Mouse (Mus musculus): ENCODE data around the gene Il4ra. TPM values are rescaled to one million over a fixed set of nuclear protein-coding genes. Genes with fewer than 3 reads are reported as not detected.

The Il4ra gene
- total RNA-seq, 1 experiment from 2014 or later = 57.3 TPM

- no peak for ATAC-seq (replicated peaks; ENCODE audit: insufficient number of reproducible peaks, low FRiP score, low TSS enrichment, poor library complexity, severe bottlenecking)
These were observed 12.6 kb downstream of the Il4ra start for GRCm38 (mm10) chr7:125564316-125565024.

DNA sequence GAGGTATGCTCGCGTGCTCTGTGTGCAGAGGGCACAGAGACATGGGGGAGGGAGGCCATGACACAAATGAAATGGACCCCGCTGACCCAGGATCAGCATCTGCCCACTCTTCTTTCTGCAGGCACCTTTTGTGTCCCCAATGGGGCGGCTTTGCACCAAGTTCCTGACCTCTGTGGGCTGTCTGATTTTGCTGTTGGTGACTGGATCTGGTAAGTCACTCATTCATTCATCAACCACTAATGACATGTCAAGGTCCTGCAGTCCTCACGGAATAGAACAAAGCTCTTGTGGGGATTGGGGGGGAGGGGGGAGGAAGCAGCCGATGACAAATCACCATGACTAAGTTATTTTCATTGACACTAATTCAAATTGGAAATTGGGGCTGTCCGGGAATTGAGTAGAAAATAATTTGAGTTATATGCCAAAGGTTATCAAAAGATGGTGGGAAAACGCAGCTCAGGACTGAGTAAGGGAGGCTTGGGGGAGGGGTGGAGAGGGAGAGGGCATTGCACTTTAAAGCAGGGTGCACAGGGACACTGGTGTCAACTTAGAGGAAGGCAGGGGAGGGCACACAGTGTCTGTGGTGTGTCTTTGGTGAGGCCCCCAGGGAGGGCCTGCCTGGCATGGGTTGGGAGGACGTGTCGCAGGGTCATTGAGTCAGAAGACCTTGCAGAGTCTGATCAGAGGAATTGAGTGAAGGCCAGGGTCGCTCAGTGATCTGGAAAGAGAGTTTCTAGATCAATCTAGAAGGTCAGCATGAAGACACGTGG is 13.8 kb downstream of the Il4ra start:
- no peak for ATAC-seq (replicated peaks; ENCODE audit: insufficient number of reproducible peaks, low FRiP score, low TSS enrichment, poor library complexity, severe bottlenecking)

DNA sequence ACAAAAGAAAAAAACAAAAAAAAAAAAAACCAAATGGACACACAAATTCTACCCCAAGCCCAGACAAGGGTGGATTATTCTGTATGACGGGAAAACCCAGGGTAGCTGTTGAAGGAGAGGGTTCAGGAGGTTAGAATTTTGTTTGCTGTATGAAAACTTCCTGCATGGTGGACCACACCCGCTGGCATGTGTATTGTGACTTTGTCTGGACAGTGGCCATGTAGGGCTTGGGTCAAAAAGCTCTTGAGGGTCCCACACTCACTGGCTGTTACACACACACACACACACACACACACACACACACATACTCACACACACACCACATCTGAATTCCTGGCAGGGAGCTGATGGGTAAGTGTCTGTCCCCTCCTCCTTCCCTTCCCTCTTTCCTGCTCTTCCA is 14.5 kb downstream of the Il4ra start:
- ATAC-seq (replicated peaks; ENCODE audit: insufficient number of reproducible peaks, low FRiP score, low TSS enrichment, poor library complexity, severe bottlenecking) = no peak

GRCm38 (mm10) chr7:125568888-125569287 is 17.0 kb downstream of the Il4ra start:
- ATAC-seq (replicated peaks; ENCODE audit: insufficient number of reproducible peaks, low FRiP score, low TSS enrichment, poor library complexity, severe bottlenecking) = no peak

DNA sequence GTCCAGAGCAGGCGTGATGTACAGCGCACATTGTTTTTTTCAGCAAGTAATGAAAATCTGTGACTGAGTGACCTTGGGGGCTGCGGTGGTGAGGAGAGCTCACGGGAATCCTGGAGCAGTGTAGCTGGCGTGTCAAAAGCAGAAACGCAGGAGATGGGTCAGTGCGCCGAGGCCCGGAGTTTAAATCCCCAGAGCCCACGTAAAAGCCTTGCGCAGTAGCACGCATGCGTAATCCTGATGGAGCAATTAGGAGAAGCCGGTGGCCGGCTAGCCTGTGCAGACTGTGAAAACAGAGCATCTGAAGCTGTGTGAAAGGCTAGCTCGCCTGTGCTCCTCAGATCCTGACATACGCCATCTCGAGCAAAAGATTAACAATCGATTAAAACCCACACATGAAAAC is 20.0 kb downstream of the Il4ra start:
- ATAC-seq (replicated peaks; ENCODE audit: insufficient number of reproducible peaks, low FRiP score, low TSS enrichment, poor library complexity, severe bottlenecking) = no peak

DNA sequence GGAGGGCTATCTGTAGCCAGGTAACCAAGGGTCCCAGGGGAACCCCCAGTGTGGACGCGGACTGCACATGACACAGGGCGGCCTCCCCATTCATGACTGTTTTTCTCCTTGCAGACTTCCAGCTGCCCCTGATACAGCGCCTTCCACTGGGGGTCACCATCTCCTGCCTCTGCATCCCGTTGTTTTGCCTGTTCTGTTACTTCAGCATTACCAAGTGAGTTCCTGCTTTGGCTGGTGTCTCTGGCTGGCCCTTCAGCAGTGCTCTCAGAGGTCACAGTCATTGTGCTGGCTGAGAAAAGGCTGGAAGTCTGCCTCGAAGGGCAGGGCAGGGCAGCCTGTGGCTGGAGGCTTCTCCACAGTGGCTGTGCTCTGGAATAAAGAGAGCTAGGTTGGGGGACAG is 20.8 kb downstream of the Il4ra start:
- no peak for ATAC-seq (replicated peaks; ENCODE audit: insufficient number of reproducible peaks, low FRiP score, low TSS enrichment, poor library complexity, severe bottlenecking)

- ATAC-seq (replicated peaks; ENCODE audit: insufficient number of reproducible peaks, low FRiP score, low TSS enrichment, poor library complexity, severe bottlenecking) = no peak
These were observed 21.9 kb downstream of the Il4ra start for GRCm38 (mm10) chr7:125573849-125574248.

DNA sequence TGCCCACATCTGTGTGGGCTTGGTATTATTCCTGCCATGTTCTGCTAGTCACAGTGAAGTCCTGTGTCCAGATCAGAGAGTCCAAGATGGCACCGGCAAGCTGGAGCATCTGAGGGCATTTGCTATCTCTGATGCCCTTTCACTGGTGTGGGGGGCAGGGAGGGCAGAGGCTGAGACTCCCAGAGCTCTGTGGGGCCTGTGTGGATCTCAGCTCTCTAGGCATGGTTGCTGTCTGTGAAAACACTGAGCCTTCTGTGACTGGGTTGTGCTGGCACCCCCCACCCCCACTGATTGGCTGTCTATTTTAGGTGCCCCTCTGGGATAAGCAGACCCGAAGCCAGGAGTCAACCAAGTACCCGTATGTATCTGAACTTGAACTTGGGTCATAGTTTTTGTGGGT is 22.9 kb downstream of the Il4ra start:
- ATAC-seq (replicated peaks; ENCODE audit: insufficient number of reproducible peaks, low FRiP score, low TSS enrichment, poor library complexity, severe bottlenecking) = no peak

- no peak for ATAC-seq (replicated peaks; ENCODE audit: insufficient number of reproducible peaks, low FRiP score, low TSS enrichment, poor library complexity, severe bottlenecking)
These were observed 24.0 kb downstream of the Il4ra start for GRCm38 (mm10) chr7:125575738-125576540.

DNA sequence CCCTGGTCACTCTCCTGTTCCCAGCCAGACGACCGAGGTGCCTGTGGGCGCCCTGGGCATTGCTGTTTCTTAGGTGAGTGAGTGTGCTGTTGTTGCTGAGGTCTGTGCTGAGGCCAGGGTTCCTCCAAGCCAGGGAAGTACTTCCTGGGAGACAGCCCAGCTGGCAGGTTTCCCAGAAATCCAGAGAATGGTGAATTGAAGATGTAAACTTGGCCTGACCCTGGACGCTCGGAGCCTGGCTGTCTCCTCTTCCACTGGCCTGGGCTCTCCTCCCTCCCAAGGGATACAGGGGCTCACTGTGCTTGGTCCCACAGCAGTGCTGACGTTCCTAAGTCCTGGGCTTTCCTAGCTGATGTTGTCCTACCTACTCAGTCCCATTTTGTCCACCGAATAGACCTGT is 25.1 kb downstream of the Il4ra start:
- ATAC-seq (replicated peaks; ENCODE audit: insufficient number of reproducible peaks, low FRiP score, low TSS enrichment, poor library complexity, severe bottlenecking) = no peak

- ATAC-seq (replicated peaks; ENCODE audit: insufficient number of reproducible peaks, low FRiP score, low TSS enrichment, poor library complexity, severe bottlenecking) = no peak
These were observed 25.7 kb downstream of the Il4ra start for GRCm38 (mm10) chr7:125577486-125578088.

DNA sequence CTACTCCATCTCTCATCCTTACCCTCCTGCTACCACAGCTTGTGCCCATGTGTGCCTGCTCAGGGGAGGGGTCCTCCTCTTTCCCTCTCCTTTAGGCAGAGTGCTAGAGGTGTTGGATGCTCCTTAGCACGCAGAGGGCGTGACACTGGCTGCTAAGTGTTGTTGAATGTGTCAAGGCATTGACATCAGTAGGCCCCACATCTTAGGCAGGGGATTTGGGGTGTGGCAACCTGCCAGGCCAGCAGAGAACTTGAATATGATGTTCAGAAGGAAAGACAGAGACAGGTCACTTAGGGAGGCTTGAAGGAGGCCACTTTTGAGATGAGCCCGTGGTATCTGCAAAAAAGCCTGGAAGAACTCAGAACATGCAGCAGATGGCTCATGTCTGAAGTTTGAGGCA is 26.2 kb downstream of the Il4ra start:
- no peak for ATAC-seq (replicated peaks; ENCODE audit: insufficient number of reproducible peaks, low FRiP score, low TSS enrichment, poor library complexity, severe bottlenecking)

GRCm38 (mm10) chr7:125579545-125580219 is 27.8 kb downstream of the Il4ra start:
- no peak for ATAC-seq (replicated peaks; ENCODE audit: insufficient number of reproducible peaks, low FRiP score, low TSS enrichment, poor library complexity, severe bottlenecking)

GRCm38 (mm10) chr7:125580220-125580549 is 28.3 kb downstream of the Il4ra start:
- ATAC-seq (replicated peaks; ENCODE audit: insufficient number of reproducible peaks, low FRiP score, low TSS enrichment, poor library complexity, severe bottlenecking) = no peak

DNA sequence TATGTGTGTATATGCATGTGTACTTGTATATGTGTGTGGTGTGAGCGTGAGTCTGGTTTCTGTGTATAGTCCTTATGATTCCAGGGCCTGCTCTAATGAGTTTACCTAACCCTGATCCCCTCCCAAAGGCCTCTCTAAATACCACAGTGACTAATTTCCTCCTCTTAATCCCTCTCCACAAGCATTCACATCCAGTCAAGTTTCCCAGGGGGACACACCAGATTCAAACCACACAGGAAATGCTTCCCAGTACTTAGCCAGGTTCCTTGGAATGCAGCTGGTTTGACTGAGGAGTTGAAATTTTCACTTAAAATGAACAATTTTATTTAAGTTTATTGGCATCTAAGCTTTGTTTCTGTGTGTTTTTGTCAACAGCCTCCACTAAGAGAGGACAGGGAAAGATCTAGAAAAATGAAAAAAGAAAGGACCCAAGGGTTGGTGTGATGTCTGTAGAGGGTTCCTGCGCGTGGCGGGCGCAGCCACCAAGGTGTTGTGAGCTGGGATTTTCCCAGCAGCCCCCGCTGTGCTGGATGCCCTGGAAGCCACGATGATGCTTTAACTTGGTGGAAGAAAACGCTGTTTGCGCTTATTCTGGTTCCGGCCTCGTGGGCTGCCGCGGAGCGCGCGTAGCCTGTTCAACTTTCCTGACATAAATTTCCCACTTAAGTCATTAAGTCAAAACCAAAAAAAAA is 28.9 kb downstream of the Il4ra start:
- ATAC-seq (replicated peaks; ENCODE audit: insufficient number of reproducible peaks, low FRiP score, low TSS enrichment, poor library complexity, severe bottlenecking) = no peak; the same call in 1 of the 2 replicates

GRCm38 (mm10) chr7:125581317-125581672 is 29.4 kb downstream of the Il4ra start:
- peak; percentile 74 for ATAC-seq (replicated peaks; ENCODE audit: insufficient number of reproducible peaks, low FRiP score, low TSS enrichment, poor library complexity, severe bottlenecking)

DNA sequence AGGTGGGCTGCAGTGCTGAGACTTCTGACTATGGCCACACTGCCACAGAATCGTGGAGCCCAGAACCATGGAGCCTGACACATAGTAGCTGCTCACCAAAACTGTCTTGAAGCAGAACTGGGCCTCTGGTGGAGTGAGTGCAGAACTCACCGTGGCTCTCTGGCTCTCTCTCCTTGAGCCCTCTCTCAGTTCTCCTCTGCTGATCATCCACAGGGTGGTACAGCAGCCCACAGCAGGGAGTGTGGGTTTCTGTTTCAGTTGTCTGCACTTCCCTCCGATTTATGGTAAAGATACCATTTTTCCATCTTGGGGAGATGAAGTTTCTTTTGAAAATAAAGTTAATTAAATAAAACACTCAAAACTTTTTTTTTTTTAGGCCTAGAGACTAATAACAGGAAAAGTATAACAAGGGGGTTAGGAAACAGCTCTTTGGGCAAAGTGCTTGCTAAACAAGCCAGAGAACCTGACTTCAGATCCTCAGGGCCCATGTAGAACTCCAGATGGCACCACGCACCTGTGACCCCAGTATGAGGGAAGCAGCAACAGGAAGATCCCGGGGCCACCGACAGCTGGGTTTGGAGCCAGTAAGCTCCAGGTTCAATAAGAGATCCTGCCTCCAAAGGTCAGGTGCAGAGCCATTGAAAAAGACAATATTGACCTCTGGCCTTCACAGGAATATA is 31.5 kb downstream of the Il4ra start:
- no peak for ATAC-seq (replicated peaks; ENCODE audit: insufficient number of reproducible peaks, low FRiP score, low TSS enrichment, poor library complexity, severe bottlenecking)

- no peak for ATAC-seq (replicated peaks; ENCODE audit: insufficient number of reproducible peaks, low FRiP score, low TSS enrichment, poor library complexity, severe bottlenecking)
These were observed 32.1 kb downstream of the Il4ra start for GRCm38 (mm10) chr7:125584005-125584369.
